Mouse (Mus musculus) frontal cortex, postnatal 36 days (tissue): ENCODE measurements around the gene B020004J07Rik.
"Not testable (repeated sequence)": the region's sequence is repeated elsewhere in the genome, so short reads cannot be mapped to it uniquely, and the experiment has no call there.

ENCODE experiments used
- DNase-seq, 2 experiments: peaks; one replicate each; pipeline ENCODE4 v3.0.0; 2022; ENCODE audit warnings: low spot score in 2 of 2

The B020004J07Rik gene

GRCm38 (mm10) chr4:101843923-101844322 lies at the start of gene B020004J07Rik:
B020004J07Rik (minus strand) TSS chr4:101844023.
- DNase-seq: not testable (repeated sequence)

- DNase-seq: no peak
Observed at GRCm38 (mm10) chr4:101889377-101889776, 45.6 kb upstream of the B020004J07Rik start.

- no peak for DNase-seq
Observed at GRCm38 (mm10) chr4:101883641-101884040, 39.8 kb upstream of the B020004J07Rik start.

GRCm38 (mm10) chr4:101875687-101876086 lies 31.9 kb upstream of the B020004J07Rik start:
- not testable (repeated sequence) for DNase-seq

GRCm38 (mm10) chr4:101872031-101872430 lies 28.2 kb upstream of the B020004J07Rik start:
- not testable (repeated sequence) for DNase-seq

GRCm38 (mm10) chr4:101862289-101862688 lies 18.5 kb upstream of the B020004J07Rik start:
- DNase-seq: no peak

- DNase-seq: peak; percentile 15 to 64
Observed at GRCm38 (mm10) chr4:101860873-101861272, 17.1 kb upstream of the B020004J07Rik start.

- DNase-seq: no peak
Observed at GRCm38 (mm10) chr4:101850908-101851307, 7.1 kb upstream of the B020004J07Rik start.
